Mouse (Mus musculus) adrenal gland, postnatal 10 days (tissue): ENCODE measurements at regions not wholly inside any gene's neighbourhood (a gene's known extent, or its start where the extent isn't known, plus 50 kb on each side); places are given as distances from the start of the nearest gene placed in this dataset.
A peak's percentile ranks its signal among the peaks of the same experiment; 100 is the strongest.

Source experiments
- DNase-seq: peaks from one replicate; pipeline ENCODE4 v3.0.0; 2021; ENCODE audit warnings: mixed read lengths

GRCm38 (mm10) chr14:106190721-106191120 is 84.7 kb downstream of the Trim52 start:
- no peak for DNase-seq

- no peak for DNase-seq
Observed at GRCm38 (mm10) chr14:106193583-106193982, 87.6 kb downstream of the Trim52 start.

GRCm38 (mm10) chr14:106194104-106194503 is 88.1 kb downstream of the Trim52 start:
- no peak for DNase-seq

GRCm38 (mm10) chr14:106197826-106198225 is 91.8 kb downstream of the Trim52 start:
- DNase-seq = no peak

GRCm38 (mm10) chr14:106199109-106199508 is 93.1 kb downstream of the Trim52 start:
- DNase-seq = no peak

GRCm38 (mm10) chr14:106199536-106200319 is 93.7 kb downstream of the Trim52 start:
- DNase-seq = no peak

GRCm38 (mm10) chr14:106211062-106211461 is 105.1 kb downstream of the Trim52 start:
- no peak for DNase-seq

- DNase-seq = no peak
Observed at GRCm38 (mm10) chr14:106217681-106218080, 111.7 kb downstream of the Trim52 start.

- no peak for DNase-seq
Observed at GRCm38 (mm10) chr14:106219293-106219797, 113.3 kb downstream of the Trim52 start.

- DNase-seq = no peak
Observed at GRCm38 (mm10) chr14:106225401-106225800, 119.4 kb downstream of the Trim52 start.

GRCm38 (mm10) chr14:106241721-106242405 is 135.9 kb downstream of the Trim52 start:
- no peak for DNase-seq

- DNase-seq = no peak
Observed at GRCm38 (mm10) chr14:106259396-106260108, 153.6 kb downstream of the Trim52 start.

GRCm38 (mm10) chr14:106265290-106265689 is 159.3 kb downstream of the Trim52 start:
- no peak for DNase-seq

GRCm38 (mm10) chr14:106267679-106268561 is 161.9 kb downstream of the Trim52 start:
- DNase-seq = peak; percentile 65

- no peak for DNase-seq
Observed at GRCm38 (mm10) chr14:106269680-106270079, 163.7 kb downstream of the Trim52 start.

- DNase-seq = no peak
Observed at GRCm38 (mm10) chr14:106313558-106313957, 207.6 kb downstream of the Trim52 start.

- DNase-seq = no peak
Observed at GRCm38 (mm10) chr14:106314079-106314551, 208.1 kb downstream of the Trim52 start.

GRCm38 (mm10) chr14:106318767-106319166 is 212.8 kb downstream of the Trim52 start:
- DNase-seq = no peak

- DNase-seq = no peak
Observed at GRCm38 (mm10) chr14:106327653-106328283, 221.8 kb downstream of the Trim52 start.

GRCm38 (mm10) chr14:106364767-106365623 is 259.0 kb downstream of the Trim52 start:
- DNase-seq = no peak
